Mouse (Mus musculus) limb, embryonic 11.5 days (tissue): Measurements from ENCODE around the gene Tmem229b. TPM values are rescaled to one million over a fixed set of nuclear protein-coding genes. Genes with fewer than 3 reads are reported as not detected.

Experiments
- ATAC-seq: fragments of 200-750 bp; cut with Nextera tagmentation; 2 replicates; pipeline ENCODE4 v1.8.0; 2017; ENCODE audit warnings: low read depth; ENCODE audit not compliant: insufficient number of reproducible peaks, low FRiP score, low TSS enrichment
- DNase-seq: peaks from one replicate; pipeline ENCODE4 v3.0.0-alpha.2; 2015; ENCODE audit warnings: low spot score
- H3K27ac ChIP-seq: fragments of 300-500 bp; sonication (generic); replicated peaks from 2 replicates; pipeline ENCODE4 v1.5.1; 2014; ENCODE audit warnings: low read depth, mild to moderate bottlenecking, low read length
- H3K27me3 ChIP-seq: fragments of 300-500 bp; sonication (generic); 2 replicates; pipeline ENCODE4 v1.6.1; 2014; ENCODE audit warnings: mild to moderate bottlenecking, low read length, mixed read lengths; ENCODE audit not compliant: control insufficient read depth, insufficient read depth
- H3K36me3 ChIP-seq: fragments of 300-500 bp; sonication (generic); 2 replicates; pipeline ENCODE4 v1.6.1; 2014; ENCODE audit warnings: mild to moderate bottlenecking, low read length, moderate library complexity, mixed read lengths; ENCODE audit not compliant: control insufficient read depth, insufficient read depth
- H3K4me1 ChIP-seq: fragments of 300-500 bp; sonication (generic); 2 replicates; pipeline ENCODE4 v1.6.1; 2014; ENCODE audit warnings: low read length, mixed read lengths; ENCODE audit not compliant: control insufficient read depth, insufficient read depth
- H3K4me2 ChIP-seq: fragments of 300-500 bp; sonication (generic); 2 replicates; pipeline ENCODE4 v1.6.1; 2014; ENCODE audit warnings: low read depth, mild to moderate bottlenecking, moderate library complexity; ENCODE audit not compliant: severe bottlenecking
- H3K4me3 ChIP-seq: fragments of 300-500 bp; sonication (generic); 2 replicates; pipeline ENCODE4 v1.5.1; 2014; ENCODE audit warnings: low read depth, low read length
- H3K9ac ChIP-seq: fragments of 300-500 bp; sonication (generic); 2 replicates; pipeline ENCODE4 v1.6.1; 2014; ENCODE audit warnings: mild to moderate bottlenecking, low read length
- H3K9me3 ChIP-seq: fragments of 300-500 bp; sonication (generic); 2 replicates; pipeline ENCODE4 v1.6.1; 2016; ENCODE audit warnings: low read length; ENCODE audit not compliant: control insufficient read depth
- WGBS: fragments of 180-500 bp; shearing (Covaris S2); extraction: QIAGEN DNeasy Blood & Tissue Kit; methylation state at CpG from one replicate; pipeline ENCODE4 v1.1.7; 2014; 5-methylcytosine and 5-hydroxymethylcytosine counted together
- polyA plus RNA-seq: library from polyadenylated mRNA; unstranded; fragments of >200 nt; fragmentation: Nextera tagmentation; extraction: Ambion mirVana; gene quantifications from 2 replicates; pipeline ENCODE4 v1.2.1, GENCODE M21; 2014

The Tmem229b gene
- polyA plus RNA-seq, 1 experiment from 2014 or later = 1.8 TPM

DNA sequence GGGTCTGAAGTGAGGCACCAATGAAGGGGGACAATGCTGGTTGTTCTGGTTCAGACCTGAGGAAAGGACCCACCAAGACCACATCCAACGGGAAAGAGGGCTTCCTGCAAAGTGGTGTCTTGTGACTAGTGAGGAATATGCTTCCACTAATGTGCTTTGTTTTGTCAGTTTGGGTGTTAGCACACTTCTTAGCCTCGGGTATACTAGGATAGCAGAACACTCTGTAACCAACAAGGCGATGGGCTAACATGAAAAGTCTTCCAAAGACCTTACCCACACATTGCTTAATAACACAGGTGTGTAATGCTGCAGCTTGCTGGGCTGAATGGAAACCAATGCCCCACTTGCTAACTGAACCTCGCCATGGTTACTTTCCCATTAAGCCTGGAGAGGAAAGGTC, 51.0 kb downstream of the Tmem229b start:
- Histone ChIP-seq H3K4me2 (no peak overlapping the region), H3K4me3 (no peak overlapping the region), H3K27me3 (no peaks in the 10 kb centered on the region), H3K4me1 (no peaks in the 10 kb centered on the region), H3K9ac (no peak overlapping the region), H3K36me3 (no peaks in the 10 kb centered on the region), H3K27ac (no peak overlapping the region), H3K9me3 (no peaks in the 10 kb centered on the region)
- WGBS = 79% methylated on average over 4 of the region's 4 CpGs
- DNase-seq (no peak), ATAC-seq (no peak)

DNA sequence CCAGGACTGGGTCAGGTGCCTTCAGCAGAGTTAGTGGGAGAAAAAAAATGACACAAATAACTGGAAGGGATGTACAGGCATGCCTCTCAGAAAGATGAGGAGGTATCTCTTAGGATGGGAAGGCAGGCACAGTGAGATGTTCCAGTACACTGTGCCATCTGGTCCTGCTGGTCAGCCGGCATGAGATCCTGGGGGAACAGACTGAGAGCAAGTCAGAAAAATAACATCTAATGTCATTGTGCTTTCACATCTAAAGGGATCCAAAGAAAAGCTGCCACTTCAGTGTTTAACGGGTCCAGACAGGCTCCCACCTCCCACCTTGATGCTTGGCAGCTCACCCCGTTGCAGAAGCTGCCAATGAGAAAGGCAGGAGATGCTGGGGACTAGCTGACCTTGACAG, 54.9 kb downstream of the Tmem229b start:
- Histone ChIP-seq H3K4me1 (no peaks in the 10 kb centered on the region), H3K9me3 (no peaks in the 10 kb centered on the region), H3K27ac (no peak overlapping the region), H3K27me3 (no peaks in the 10 kb centered on the region), H3K4me3 (no peak overlapping the region), H3K9ac (no peak overlapping the region), H3K4me2 (no peak overlapping the region), H3K36me3 (no peaks in the 10 kb centered on the region)
- ATAC-seq = no peak
- WGBS = 57% methylated on average over 3 of the region's 3 CpGs
- DNase-seq = no peak

DNA sequence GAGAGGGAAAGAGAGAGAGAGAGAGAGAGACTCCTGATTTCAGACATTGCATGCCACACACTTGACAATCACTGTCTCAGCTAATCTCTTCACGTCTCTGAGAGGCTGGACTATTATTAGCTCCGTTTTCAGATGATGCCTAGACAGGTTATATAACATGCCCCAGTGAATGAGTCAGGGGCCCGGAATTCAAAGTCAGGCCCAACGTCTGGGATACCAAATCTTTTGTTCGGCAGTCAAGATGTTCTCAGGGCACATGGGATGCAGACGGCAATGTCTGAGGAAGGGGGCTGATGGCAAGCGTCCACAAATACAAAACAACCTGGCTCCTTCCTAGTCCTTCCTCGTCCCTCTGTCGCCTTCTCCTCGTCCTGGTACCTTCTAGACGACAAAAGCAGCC, 55.4 kb downstream of the Tmem229b start:
- no peaks in the 10 kb centered on the region for H3K36me3 ChIP-seq
- no peak overlapping the region for H3K4me2 ChIP-seq
- H3K4me1 ChIP-seq = no peaks in the 10 kb centered on the region
- no peak overlapping the region for H3K9ac ChIP-seq
- ATAC-seq = no peak
- H3K27me3 ChIP-seq = no peaks in the 10 kb centered on the region
- H3K4me3 ChIP-seq = no peak overlapping the region
- H3K27ac ChIP-seq = no peak overlapping the region
- DNase-seq = no peak
- H3K9me3 ChIP-seq = no peaks in the 10 kb centered on the region
- WGBS = 76% methylated on average over 11 of the region's 11 CpGs

DNA sequence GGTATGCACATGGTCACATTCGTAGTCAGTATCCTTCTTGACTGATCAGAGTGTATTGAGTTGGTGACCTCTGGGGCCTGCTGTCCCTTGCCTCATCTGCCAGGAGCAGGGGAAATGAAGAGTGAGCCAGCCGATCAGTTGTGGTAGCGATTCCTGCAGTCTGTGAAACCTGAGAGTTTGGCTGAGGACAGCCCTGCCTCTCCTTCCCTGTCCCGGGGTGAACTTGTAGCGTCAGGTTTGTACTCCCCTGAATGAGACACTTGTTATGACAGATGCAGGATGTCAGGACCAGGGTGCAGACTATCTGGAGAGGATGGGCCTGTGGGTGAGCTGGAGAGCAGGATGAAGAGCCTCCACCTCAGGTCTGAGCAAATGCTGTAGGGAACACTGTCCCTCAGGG, 59.8 kb downstream of the Tmem229b start:
- ATAC-seq (no peak), DNase-seq (no peak)
- no peaks in the 10 kb centered on the region for H3K36me3 ChIP-seq
- H3K4me2 ChIP-seq = no peak overlapping the region
- H3K27me3 ChIP-seq = no peaks in the 10 kb centered on the region
- WGBS = 66% methylated on average over 5 of the region's 5 CpGs
- H3K9ac ChIP-seq = no peak overlapping the region
- H3K9me3 ChIP-seq = no peaks in the 10 kb centered on the region
- H3K4me1 ChIP-seq = no peaks in the 10 kb centered on the region
- H3K27ac ChIP-seq = no peak overlapping the region
- no peak overlapping the region for H3K4me3 ChIP-seq

DNA sequence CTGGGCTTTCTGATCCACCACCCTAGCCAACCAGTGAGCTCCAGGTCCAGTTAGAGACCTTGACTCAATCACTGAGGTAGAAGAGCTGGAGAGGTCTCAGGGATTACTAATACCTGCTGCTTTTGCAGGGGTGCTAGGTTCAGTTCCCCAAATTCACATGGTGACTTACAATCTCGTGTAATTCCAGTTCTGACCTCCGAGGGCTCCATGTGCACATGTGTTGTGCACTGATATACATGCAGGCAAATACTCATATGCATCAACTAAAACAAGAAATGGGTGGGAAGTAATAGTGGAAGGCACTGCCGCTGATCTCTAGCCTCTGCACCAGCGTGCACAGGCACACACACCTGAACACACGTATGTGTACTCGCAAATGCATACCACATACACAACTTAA, 60.3 kb downstream of the Tmem229b start:
- Histone ChIP-seq H3K27ac (no peak overlapping the region), H3K9me3 (no peaks in the 10 kb centered on the region), H3K4me1 (no peaks in the 10 kb centered on the region), H3K4me2 (no peak overlapping the region), H3K4me3 (no peak overlapping the region), H3K27me3 (no peaks in the 10 kb centered on the region), H3K36me3 (no peaks in the 10 kb centered on the region), H3K9ac (no peak overlapping the region)
- ATAC-seq (no peak), DNase-seq (no peak)
- 87% methylated on average over 6 of the region's 6 CpGs for WGBS

DNA sequence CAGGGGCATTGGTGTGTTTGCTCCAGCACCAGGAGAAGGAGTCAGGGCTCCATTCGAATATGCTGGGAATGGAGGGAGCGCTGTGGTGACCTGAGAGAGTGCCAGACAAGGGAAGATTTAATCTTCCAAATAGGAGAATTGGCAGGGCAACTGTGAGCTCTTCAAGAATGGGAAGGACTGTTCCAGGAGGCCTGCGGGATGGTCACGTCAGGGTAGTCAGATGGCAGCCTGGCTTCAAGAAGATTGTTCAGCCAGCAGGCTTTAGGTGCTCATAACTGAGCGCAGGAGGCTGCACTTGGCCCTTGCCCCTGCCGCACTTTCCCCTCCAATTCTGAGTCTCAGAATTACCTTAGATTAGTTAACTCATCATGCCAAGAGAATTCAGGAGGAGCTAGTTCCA, 64.5 kb downstream of the Tmem229b start:
- H3K4me3 ChIP-seq = no peak overlapping the region
- DNase-seq (no peak), ATAC-seq (no peak)
- no peaks in the 10 kb centered on the region for H3K36me3 ChIP-seq
- H3K27ac ChIP-seq = no peak overlapping the region
- no peak overlapping the region for H3K4me2 ChIP-seq
- no peaks in the 10 kb centered on the region for H3K4me1 ChIP-seq
- 85% methylated on average over 6 of the region's 6 CpGs for WGBS
- no peaks in the 10 kb centered on the region for H3K27me3 ChIP-seq
- H3K9ac ChIP-seq = no peak overlapping the region
- H3K9me3 ChIP-seq = no peaks in the 10 kb centered on the region

DNA sequence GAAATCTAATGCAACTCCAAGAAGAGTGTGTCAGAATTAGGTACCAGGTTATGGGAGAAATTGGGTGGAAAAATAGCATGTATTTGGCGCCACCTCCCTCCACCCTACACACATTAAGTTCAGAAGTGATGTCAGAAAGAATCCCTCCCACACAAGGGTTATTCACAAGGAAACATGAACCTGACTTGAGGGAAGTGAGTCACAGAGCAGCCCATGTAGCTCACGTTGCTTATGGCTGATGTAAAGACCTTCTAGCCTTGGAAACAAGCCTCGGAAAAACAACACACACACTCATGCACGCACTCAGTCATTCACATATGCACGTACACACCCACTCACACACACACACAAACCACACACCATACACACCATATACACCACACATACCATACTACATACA, 67.3 kb downstream of the Tmem229b start:
- no peak overlapping the region for H3K27ac ChIP-seq
- 86% methylated on average over 5 of the region's 5 CpGs for WGBS
- no peaks in the 10 kb centered on the region for H3K4me1 ChIP-seq
- ATAC-seq (no peak), DNase-seq (no peak)
- no peaks in the 10 kb centered on the region for H3K27me3 ChIP-seq
- H3K9ac ChIP-seq = no peak overlapping the region
- H3K9me3 ChIP-seq = no peaks in the 10 kb centered on the region
- no peak overlapping the region for H3K4me2 ChIP-seq
- H3K36me3 ChIP-seq = no peaks in the 10 kb centered on the region
- H3K4me3 ChIP-seq = no peak overlapping the region

DNA sequence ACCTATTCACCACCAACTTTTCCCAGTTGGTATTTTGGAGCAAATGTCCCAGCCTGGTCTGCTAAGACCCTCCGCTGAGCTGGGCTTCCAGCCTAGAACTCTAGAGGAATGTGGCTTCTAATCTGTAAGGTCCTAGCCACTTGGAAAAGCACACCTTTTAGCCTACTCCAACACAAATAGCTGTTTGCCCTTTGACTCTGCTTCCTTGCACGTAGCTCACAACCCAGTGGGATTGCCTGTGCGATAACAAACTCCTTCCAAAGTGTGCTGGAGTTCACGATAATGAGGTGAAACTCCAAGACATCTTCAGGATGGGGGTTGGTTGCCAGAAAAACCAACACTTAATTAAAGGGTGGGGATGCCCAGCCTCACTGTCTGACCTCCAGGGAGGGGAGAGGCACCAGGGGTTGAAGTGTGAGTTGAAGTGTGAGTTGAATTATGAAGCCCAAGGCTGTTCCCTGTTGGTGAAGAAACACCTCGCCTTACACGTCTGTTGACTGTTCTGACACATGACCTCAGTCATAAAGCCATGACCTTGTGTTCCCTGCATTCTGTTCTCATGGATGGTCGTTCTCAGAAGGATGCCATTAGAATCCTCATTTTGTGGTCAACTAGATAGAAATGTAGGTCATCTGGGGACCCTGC, 67.9 kb downstream of the Tmem229b start:
- WGBS = 57% methylated on average over 7 of the region's 7 CpGs
- Histone ChIP-seq H3K27me3 (no peaks in the 10 kb centered on the region), H3K9me3 (no peaks in the 10 kb centered on the region), H3K36me3 (no peaks in the 10 kb centered on the region), H3K4me2 (no peak overlapping the region), H3K27ac (no peak overlapping the region), H3K4me1 (no peaks in the 10 kb centered on the region), H3K9ac (no peak overlapping the region), H3K4me3 (no peak overlapping the region)
- ATAC-seq (no peak), DNase-seq (no peak)

DNA sequence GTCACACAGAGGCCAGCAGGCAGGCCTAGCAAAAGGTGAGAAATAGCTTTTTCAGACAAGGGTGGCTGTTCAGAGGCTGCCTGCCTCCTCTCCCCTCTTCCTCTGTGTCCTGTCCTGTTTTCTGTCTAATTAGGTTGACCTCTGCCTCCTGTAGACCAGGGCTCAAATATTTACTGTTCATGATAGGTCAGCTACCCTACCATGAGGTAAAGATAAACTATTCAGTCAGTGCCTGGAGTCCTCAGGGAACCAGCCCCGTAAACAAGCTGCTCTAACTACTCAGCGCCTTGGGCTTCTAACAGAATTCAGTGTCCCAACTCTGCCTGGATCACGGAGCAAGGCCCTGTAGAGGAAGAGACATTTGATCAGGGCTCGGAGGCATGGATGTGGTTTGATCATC, 70.9 kb downstream of the Tmem229b start:
- Histone ChIP-seq H3K9me3 (no peaks in the 10 kb centered on the region), H3K36me3 (no peaks in the 10 kb centered on the region), H3K27ac (no peak overlapping the region), H3K9ac (no peak overlapping the region), H3K27me3 (no peaks in the 10 kb centered on the region), H3K4me3 (no peak overlapping the region), H3K4me1 (no peaks in the 10 kb centered on the region), H3K4me2 (no peak overlapping the region)
- no peak for ATAC-seq
- 54% methylated on average over 4 of the region's 4 CpGs for WGBS
- no peak for DNase-seq
